Mouse (Mus musculus): Measurements from ENCODE around the gene Actc1.

Actc1 gene

GRCm38 (mm10) chr2:114052696-114053598, at the start of gene Actc1:
Gene Actc1 (minus strand): TSS chr2:114053548.
- no peak for DNase-seq (ENCODE audit: low read depth, low spot score)

- no peak for DNase-seq (ENCODE audit: low read depth, low spot score)
These were observed 49.1 kb upstream of the Actc1 start for GRCm38 (mm10) chr2:114102471-114102870.

- DNase-seq (ENCODE audit: low read depth, low spot score), result no peak
These were observed 47.5 kb upstream of the Actc1 start for GRCm38 (mm10) chr2:114100834-114101233.

GRCm38 (mm10) chr2:114099816-114100215, 46.5 kb upstream of the Actc1 start:
- no peak for DNase-seq (ENCODE audit: low read depth, low spot score)

- no peak for DNase-seq (ENCODE audit: low read depth, low spot score)
These were observed 45.8 kb upstream of the Actc1 start for GRCm38 (mm10) chr2:114099109-114099508.

DNA sequence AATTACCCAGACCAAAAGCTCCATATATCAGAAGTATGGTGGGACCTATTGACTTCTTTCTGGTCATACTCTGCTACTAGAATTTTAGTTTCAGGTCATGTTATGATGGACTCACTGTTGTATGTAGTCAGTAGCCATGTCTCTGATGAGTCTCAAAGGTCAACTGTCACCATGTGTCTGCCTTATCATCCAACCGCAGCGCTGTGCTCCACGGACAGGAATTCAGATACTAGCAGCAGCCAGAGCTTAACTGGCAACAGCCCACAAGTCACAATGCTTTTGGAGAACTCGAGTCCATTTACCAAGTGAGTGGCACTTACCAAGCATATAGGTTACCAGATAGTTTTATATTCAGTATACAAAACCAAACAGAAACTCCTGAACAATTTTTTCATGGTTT, 44.3 kb upstream of the Actc1 start:
- no peak for DNase-seq (ENCODE audit: low read depth, low spot score)

- DNase-seq (ENCODE audit: low read depth, low spot score), result no peak
These were observed 43.2 kb upstream of the Actc1 start for GRCm38 (mm10) chr2:114096570-114096969.

DNA sequence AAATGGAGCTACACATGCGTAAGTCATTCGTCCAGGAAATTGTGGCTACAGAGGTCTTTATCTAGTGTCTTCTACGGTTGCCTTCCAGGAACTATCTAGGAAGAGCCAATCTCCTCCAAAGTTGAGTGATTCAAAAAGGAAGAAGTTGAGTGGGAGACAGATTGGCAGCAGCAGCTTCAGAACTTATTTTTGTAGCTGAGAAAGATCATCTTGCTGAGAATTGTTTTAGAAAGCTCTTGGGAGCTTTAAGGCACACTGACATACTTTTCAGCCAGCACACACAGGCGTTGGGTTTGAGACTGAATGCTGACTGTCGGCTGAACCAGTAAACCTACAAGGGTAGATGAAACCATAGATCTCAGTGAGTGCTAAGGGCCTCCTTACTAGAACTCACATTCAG, 42.0 kb upstream of the Actc1 start:
- DNase-seq (ENCODE audit: low read depth, low spot score), result no peak

- DNase-seq (ENCODE audit: low read depth, low spot score), result no peak
These were observed 41.3 kb upstream of the Actc1 start for GRCm38 (mm10) chr2:114094696-114095095.

GRCm38 (mm10) chr2:114093577-114093976, 40.2 kb upstream of the Actc1 start:
- DNase-seq (ENCODE audit: low read depth, low spot score), result no peak

DNA sequence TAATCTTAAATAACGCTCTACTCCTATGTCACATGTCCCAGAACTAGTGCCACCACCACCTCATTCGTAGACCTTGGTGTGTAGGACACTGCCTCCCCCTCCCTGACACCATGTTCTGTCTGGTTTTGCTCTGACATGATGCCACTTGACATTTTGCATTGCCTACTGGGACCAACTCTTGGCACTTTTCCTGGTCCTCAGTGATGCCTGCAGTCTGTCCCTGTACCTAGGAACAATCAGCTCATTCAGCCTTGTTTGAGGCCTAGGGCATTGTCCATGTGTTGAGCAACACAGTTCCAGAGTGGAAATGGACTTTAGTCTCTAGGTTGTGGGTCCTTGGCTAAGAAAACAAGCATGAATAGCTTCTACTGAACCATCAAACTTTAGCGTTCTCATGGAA, 36.5 kb upstream of the Actc1 start:
- DNase-seq (ENCODE audit: low read depth, low spot score), result no peak

DNA sequence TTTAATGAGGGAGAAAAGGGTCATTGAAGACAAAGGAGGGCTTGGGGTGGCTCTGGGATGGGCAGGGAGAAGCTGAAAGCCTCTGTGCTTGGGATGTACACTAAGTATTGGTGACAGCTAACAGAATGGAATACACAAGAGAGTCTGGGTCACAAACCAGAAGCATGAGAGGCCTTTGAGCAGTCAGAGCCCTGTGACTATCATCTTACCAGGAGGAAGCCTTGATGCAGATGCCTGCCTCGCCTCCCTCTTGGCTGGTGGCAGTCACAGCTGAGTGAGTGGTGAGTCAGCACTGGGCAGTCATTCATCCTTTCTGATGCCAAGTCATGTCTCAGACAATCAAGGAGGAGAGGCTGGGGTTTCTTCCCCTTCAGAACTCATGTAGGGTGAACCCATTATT, 33.9 kb upstream of the Actc1 start:
- DNase-seq (ENCODE audit: low read depth, low spot score), result no peak

DNA sequence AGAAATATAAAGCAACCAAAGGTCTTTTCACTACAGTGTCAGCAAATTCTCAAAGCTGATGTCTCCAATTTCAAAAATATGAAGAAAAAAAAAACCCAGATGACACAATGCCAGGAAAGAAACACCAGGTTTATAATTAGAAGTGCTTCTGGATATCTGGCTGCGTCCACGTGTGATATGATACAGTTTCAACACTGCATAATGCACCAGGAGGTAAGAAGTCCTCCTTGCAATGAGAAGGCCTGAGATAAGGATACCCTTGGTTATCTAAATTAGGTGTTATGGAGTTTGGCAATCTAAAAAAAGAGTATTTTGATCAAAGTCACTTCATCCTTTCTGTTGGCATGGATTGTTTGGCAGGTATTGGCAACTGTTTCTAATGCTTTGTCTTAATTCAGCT, 18.5 kb upstream of the Actc1 start:
- no peak for DNase-seq (ENCODE audit: low read depth, low spot score)

DNA sequence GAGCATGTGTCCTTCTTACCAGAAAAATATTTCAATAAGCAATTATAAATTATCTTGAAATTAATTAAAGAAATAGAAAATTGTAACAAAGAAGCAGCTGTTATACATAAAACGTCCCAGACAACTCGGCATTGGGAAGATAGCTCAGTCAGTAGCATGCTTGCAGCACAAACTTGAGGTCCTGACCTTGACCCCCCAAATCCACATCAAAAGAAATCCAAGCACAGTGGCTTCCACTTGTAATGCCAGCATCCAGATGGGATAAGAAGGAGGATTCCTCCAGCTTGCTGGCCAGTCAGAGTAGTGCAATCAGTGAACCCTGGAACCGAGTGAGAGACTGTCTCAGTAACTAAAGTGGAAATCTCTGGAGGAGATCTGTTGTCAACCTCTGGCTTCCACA, 12.9 kb upstream of the Actc1 start:
- DNase-seq (ENCODE audit: low read depth, low spot score), result no peak

- peak; percentile 42 for DNase-seq (ENCODE audit: low read depth, low spot score)
These were observed 10.7 kb upstream of the Actc1 start for GRCm38 (mm10) chr2:114064004-114064403.

GRCm38 (mm10) chr2:114060071-114060591, 6.8 kb upstream of the Actc1 start:
- peak; percentile 30 for DNase-seq (ENCODE audit: low read depth, low spot score)

DNA sequence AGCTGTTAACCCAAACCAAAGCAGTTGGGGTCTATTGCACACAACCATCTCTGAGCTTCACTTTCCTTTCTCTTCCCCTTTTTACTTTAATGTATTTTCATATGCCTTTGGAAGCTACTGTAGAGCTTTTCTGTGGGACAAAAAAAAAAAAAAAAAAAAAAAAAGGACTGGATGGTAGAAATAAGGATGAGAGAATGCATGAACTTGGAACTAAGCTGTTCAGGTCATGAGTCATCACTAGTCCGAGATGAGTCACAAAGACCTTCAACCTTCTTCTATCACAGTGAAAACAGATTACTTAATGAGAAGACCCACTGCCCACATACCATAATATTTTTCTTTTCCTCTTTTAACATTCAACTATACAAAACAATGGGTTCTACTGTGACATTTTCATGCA, 6.3 kb upstream of the Actc1 start:
- no peak for DNase-seq (ENCODE audit: low read depth, low spot score)

DNA sequence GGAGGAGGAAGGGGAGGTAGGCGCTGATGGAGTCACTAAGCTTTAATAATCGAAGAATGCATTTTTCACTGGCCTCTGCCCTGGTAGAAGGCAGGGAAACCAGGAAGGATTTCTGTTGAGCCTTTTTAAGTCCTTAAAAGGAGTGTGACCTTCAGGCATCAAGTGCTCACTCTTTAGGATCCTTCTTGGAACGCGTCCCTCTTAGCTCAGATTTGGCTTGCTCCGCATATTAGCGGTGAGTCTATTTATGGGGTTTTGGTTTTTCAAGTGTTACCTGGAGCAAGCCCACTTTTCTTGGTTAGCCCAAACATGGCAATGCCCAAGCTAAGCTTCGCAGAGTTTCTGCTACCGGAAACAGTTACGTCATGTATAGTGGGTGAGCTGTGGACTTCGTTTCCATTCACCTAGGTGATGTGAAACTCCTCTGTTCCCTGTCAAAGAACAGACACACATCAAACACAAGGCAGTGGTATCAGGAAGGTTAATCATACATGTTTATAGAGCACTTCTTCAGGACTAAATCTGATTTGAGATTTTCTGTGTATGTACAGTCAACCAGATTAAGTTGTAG, 5.0 kb upstream of the Actc1 start:
- DNase-seq (ENCODE audit: low read depth, low spot score), result no peak

GRCm38 (mm10) chr2:114057303-114057853, 4.0 kb upstream of the Actc1 start:
- no peak for DNase-seq (ENCODE audit: low read depth, low spot score)

GRCm38 (mm10) chr2:114054129-114054528, 781 bp upstream of the Actc1 start:
- DNase-seq (ENCODE audit: low read depth, low spot score), result no peak

DNA sequence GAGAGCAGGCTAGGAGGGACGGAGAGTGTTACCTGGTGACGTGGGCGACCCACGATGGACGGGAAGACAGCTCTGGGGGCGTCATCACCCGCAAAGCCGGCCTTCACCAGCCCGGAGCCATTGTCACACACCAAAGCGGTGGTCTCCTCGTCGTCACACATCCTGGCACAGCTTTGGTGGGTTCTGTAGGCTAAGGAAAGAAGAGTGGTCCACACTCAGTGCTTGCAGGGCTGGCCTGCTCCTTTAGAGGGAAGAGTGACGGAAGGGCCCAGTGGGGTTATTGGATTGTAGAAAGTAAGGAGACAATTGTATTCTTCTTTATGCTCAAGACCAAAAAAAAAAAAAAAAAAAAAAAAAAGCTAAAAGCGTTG, 1.5 kb downstream of the Actc1 start:
- DNase-seq (ENCODE audit: low read depth, low spot score), result no peak

DNA sequence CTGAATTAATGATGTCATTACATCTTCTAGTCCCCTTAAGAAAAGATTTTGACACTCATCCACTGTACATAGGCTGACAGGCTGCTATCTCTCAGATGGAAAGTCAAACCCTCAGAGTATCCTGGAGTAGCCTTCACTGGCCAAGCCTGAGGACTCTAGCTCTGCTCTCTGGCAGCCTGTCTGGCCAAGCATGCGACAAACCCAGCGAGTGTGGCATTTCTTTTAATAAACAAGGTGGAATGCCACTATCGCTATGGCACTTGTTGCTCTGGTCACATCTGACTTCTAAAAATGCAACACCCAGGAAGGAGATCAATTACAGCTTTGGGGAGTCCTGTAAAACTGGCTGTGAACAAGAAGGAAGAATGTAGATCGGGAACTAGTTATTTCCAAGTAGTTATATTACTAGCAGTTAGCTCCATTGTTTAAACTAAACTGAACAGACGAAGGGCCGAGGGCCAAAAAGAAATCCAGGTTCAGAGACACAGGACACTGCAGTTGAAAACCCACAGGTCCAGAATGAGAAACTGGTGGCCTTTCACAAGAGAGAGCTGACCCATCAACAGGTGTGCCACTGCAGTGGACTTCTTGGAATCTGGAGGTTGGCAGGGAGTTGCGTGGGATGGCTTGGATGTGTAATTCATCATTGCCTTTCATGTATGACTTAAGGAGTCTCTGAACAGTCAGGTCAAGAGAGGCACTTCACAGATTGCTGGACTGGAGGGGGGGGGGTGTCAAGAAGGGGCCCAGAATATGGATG, 2.1 kb downstream of the Actc1 start:
- no peak for DNase-seq (ENCODE audit: low read depth, low spot score)
